Mouse (Mus musculus) embryonic fibroblast, embryonic 13.5 days (primary cell): ENCODE results near the gene Dapp1.

ENCODE experiments used
- CTCF ChIP-seq: IDR thresholded peaks from 2 replicates; pipeline ENCODE4 v1.5.1; 2011; ENCODE audit warnings: mild to moderate bottlenecking, control low read depth, low read length, moderate library complexity, borderline replicate concordance; ENCODE audit not compliant: insufficient read depth
- POLR2A ChIP-seq: IDR thresholded peaks from 2 replicates; pipeline ENCODE4 v1.6.1; 2011; ENCODE audit warnings: low read depth, mild to moderate bottlenecking, control low read depth, low read length, moderate library complexity

DNA sequence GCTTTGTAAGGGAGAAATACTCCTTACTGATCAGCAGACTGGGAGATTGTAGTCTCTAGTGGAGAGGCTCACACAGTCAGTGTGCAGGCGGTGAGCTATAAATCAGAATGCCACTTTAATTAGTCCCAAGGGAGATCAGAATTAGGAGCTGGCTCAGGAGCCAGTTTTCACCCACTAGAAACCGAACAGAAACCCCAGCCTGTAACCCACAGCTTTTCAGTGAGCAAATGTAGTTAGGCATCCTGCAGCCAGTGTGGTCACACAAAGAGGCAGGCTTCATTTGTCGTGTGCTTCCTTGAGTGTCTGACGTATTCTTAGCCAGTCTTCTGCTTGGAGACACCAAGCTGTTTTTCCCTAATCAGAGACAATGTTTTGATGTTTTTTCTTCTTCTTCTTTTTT, 85.0 kb downstream of the Dapp1 start:
- TF ChIP-seq POLR2A (no peak), CTCF (no peak)
